Mouse (Mus musculus) hindbrain, embryonic 10.5 days (tissue): ENCODE data around the gene Ppp2r5b. TPM values are rescaled to one million over a fixed set of nuclear protein-coding genes. Genes with fewer than 3 reads are reported as not detected.
A peak's percentile ranks its signal among the peaks of the same experiment; 100 is the strongest.

Experiments
- DNase-seq: peaks from one replicate; pipeline ENCODE4 v3.0.0-alpha.2; 2017; ENCODE audit warnings: low spot score
- H3K27ac ChIP-seq: fragments of 300-500 bp; sonication (generic); 2 replicates; pipeline ENCODE4 v1.5.1; 2016; ENCODE audit warnings: mild to moderate bottlenecking, moderate library complexity
- H3K27me3 ChIP-seq: fragments of 300-500 bp; sonication (generic); 2 replicates; pipeline ENCODE4 v1.6.1; 2016; ENCODE audit warnings: mild to moderate bottlenecking; ENCODE audit not compliant: poor library complexity, insufficient read depth, severe bottlenecking
- H3K36me3 ChIP-seq: fragments of 300-500 bp; sonication (generic); 2 replicates; pipeline ENCODE4 v1.6.1; 2016; ENCODE audit warnings: mild to moderate bottlenecking, moderate library complexity
- H3K4me1 ChIP-seq: fragments of 300-500 bp; sonication (generic); replicated peaks from 2 replicates; pipeline ENCODE4 v1.6.1; 2016; ENCODE audit warnings: mild to moderate bottlenecking
- H3K4me3 ChIP-seq: fragments of 300-500 bp; sonication (generic); 2 replicates; pipeline ENCODE4 v1.5.1; 2016; ENCODE audit warnings: mild to moderate bottlenecking, moderate library complexity
- H3K9me3 ChIP-seq: fragments of 300-500 bp; sonication (generic); 2 replicates; pipeline ENCODE4 v1.6.1; 2016; ENCODE audit warnings: mild to moderate bottlenecking, moderate library complexity
- WGBS: fragments of 180-500 bp; shearing (Covaris S2); methylation state at CpG from one replicate; pipeline ENCODE4 v1.1.7; 2016; 5-methylcytosine and 5-hydroxymethylcytosine counted together
- microRNA counts: library from miRNA; unstranded; fragments of <30 nt; microRNA quantifications from one replicate; lab custom pipeline; 2017
- polyA plus RNA-seq: library from polyadenylated mRNA; unstranded; fragments of >200 nt; fragmentation: Nextera tagmentation; extraction: Ambion mirVana; gene quantifications from 2 replicates; pipeline ENCODE4 v1.2.1, GENCODE M21; 2016

Ppp2r5b gene
- polyA plus RNA-seq, 1 experiment from 2014 or later, result 53.8 TPM

GRCm38 (mm10) chr19:6218606-6219005, 17.1 kb downstream of the Ppp2r5b start:
- Histone ChIP-seq H3K4me3 (no peak overlapping the region), H3K27ac (no peak overlapping the region), H3K4me1 (no peaks in the 10 kb centered on the region), H3K36me3 (no peaks in the 10 kb centered on the region), H3K27me3 (no peaks in the 10 kb centered on the region), H3K9me3 (no peaks in the 10 kb centered on the region)
- DNase-seq, result no peak
- 73% methylated on average over 6 of the region's 6 CpGs for WGBS

- no peak for DNase-seq
- 86% methylated on average over 6 of the region's 6 CpGs for WGBS
- no peaks in the 10 kb centered on the region for H3K27me3 ChIP-seq
- no peaks in the 10 kb centered on the region for H3K4me1 ChIP-seq
- H3K4me3 ChIP-seq, result no peak overlapping the region
- no peak overlapping the region for H3K27ac ChIP-seq
- H3K9me3 ChIP-seq, result no peaks in the 10 kb centered on the region
- H3K36me3 ChIP-seq, result no peaks in the 10 kb centered on the region
These were observed 19.5 kb downstream of the Ppp2r5b start for GRCm38 (mm10) chr19:6216046-6216705.

GRCm38 (mm10) chr19:6206716-6207115, 29.0 kb downstream of the Ppp2r5b start:
- no peaks in the 10 kb centered on the region for H3K27me3 ChIP-seq
- H3K4me3 ChIP-seq, result no peak overlapping the region
- no peaks in the 10 kb centered on the region for H3K9me3 ChIP-seq
- DNase-seq, result no peak
- 77% methylated on average over 5 of the region's 5 CpGs for WGBS
- no peaks in the 10 kb centered on the region for H3K4me1 ChIP-seq
- no peak overlapping the region for H3K27ac ChIP-seq
- no peaks in the 10 kb centered on the region for H3K36me3 ChIP-seq

- H3K9me3 ChIP-seq, result no peaks in the 10 kb centered on the region
- H3K36me3 ChIP-seq, result no peaks in the 10 kb centered on the region
- no peaks in the 10 kb centered on the region for H3K27me3 ChIP-seq
- no peak overlapping the region for H3K27ac ChIP-seq
- 86% methylated on average over 2 of the region's 2 CpGs for WGBS
- no peaks in the 10 kb centered on the region for H3K4me1 ChIP-seq
- H3K4me3 ChIP-seq, result no peak overlapping the region
- no peak for DNase-seq
These were observed 31.4 kb downstream of the Ppp2r5b start for GRCm38 (mm10) chr19:6204265-6204664.

GRCm38 (mm10) chr19:6184131-6184530, 51.5 kb downstream of the Ppp2r5b start, which contains the start of gene Majin:
Gene Majin, plus strand, starts transcription at chr19:6184388.
- H3K4me1 ChIP-seq, result peaks cover 4% of the 10 kb centered on the region; the same call in 1 of the 2 replicates
- H3K27me3 ChIP-seq, result no peaks in the 10 kb centered on the region
- H3K36me3 ChIP-seq, result no peaks in the 10 kb centered on the region
- H3K27ac ChIP-seq, result no peak within 1 kb of the TSS
- WGBS, result 88% methylated on average over 23 of the region's 23 CpGs
- 0 out of 2 replicates have a peak, but pooled peaks cover 6% of the 10 kb centered on the region for H3K9me3 ChIP-seq
- H3K4me3 ChIP-seq, result no peak within 1 kb of the TSS
- DNase-seq, result no peak

- Histone ChIP-seq H3K4me3 (no peak overlapping the region), H3K27me3 (no peaks in the 10 kb centered on the region), H3K4me1 (peaks cover 4% of the 10 kb centered on the region; the same call in 1 of the 2 replicates), H3K27ac (no peak overlapping the region), H3K36me3 (no peaks in the 10 kb centered on the region), H3K9me3 (0 out of 2 replicates have a peak, but pooled peaks cover 8% of the 10 kb centered on the region)
- 31% methylated on average over 3 of the region's 3 CpGs for whole genome bisulfite sequencing
- no peak for DNase-seq
These were observed 53.1 kb downstream of the Ppp2r5b start for GRCm38 (mm10) chr19:6182534-6182933.

- Histone ChIP-seq H3K4me3 (no peak overlapping the region), H3K27ac (no peak overlapping the region), H3K36me3 (no peaks in the 10 kb centered on the region), H3K27me3 (no peaks in the 10 kb centered on the region), H3K9me3 (0 out of 2 replicates have a peak, but pooled peaks cover 8% of the 10 kb centered on the region), H3K4me1 (peaks cover 4% of the 10 kb centered on the region; the same call in 1 of the 2 replicates)
- 30% methylated on average over 5 of the region's 5 CpGs for WGBS
- DNase-seq, result peak; percentile 34
These were observed 54.0 kb downstream of the Ppp2r5b start for GRCm38 (mm10) chr19:6181629-6182028.

GRCm38 (mm10) chr19:6178775-6179174, 56.9 kb downstream of the Ppp2r5b start:
- no peak for DNase-seq
- no peak overlapping the region for H3K4me3 ChIP-seq
- peaks cover 9% of the 10 kb centered on the region; the same call in 1 of the 2 replicates for H3K4me1 ChIP-seq
- H3K36me3 ChIP-seq, result no peaks in the 10 kb centered on the region
- H3K27ac ChIP-seq, result no peak overlapping the region
- H3K9me3 ChIP-seq, result 0 out of 2 replicates have a peak, but pooled peaks cover 8% of the 10 kb centered on the region
- no peaks in the 10 kb centered on the region for H3K27me3 ChIP-seq
- WGBS, result 91% methylated on average over 6 of the region's 6 CpGs

MicroRNA genes within 50 kb of the gene (microRNA counts, 519-probe panel; counts per million panel counts)
- 1,255 counts per million, percentile 77 among the panel's probes with 10 or more counts for microRNA mmu-miR-192 (lab: Ali Mortazavi, UCI)

Other genes with a start within 250 kb of the Ppp2r5b start
- not detected in 2 replicates for gene Slc22a20, start 249.7 kb downstream of the Ppp2r5b start, polyA plus RNA-seq
- 5.9 and 6.5 TPM in 2 replicates for gene Capn1, start 220.0 kb downstream of the Ppp2r5b start, polyA plus RNA-seq
- gene Syvn1, start 189.3 kb downstream of the Ppp2r5b start, polyA plus RNA-seq, result 37.0 and 39.2 TPM in 2 replicates
- gene Mrpl49, start 178.1 kb downstream of the Ppp2r5b start, polyA plus RNA-seq, result 77.8 and 81.7 TPM in 2 replicates
- 764 and 815 TPM in 2 replicates for gene Fau, start 178.0 kb downstream of the Ppp2r5b start, polyA plus RNA-seq
- gene Znhit2, start 174.7 kb downstream of the Ppp2r5b start, polyA plus RNA-seq, result 38.3 and 41.9 TPM in 2 replicates
- gene Tm7sf2, start 167.5 kb downstream of the Ppp2r5b start, polyA plus RNA-seq, result 37.2 and 41.3 TPM in 2 replicates
- 70.2 and 74.9 TPM in 2 replicates for gene Vps51, start 158.6 kb downstream of the Ppp2r5b start, polyA plus RNA-seq
- gene Tmem262, start 155.8 kb downstream of the Ppp2r5b start, polyA plus RNA-seq, result not detected in 2 replicates
- 2.4 and 2.6 TPM in 2 replicates for gene Gm28374, start 153.6 kb downstream of the Ppp2r5b start, polyA plus RNA-seq
- gene Zfpl1, start 150.9 kb downstream of the Ppp2r5b start, polyA plus RNA-seq, result 79.2 and 87.1 TPM in 2 replicates
- 57.7 and 65.4 TPM in 2 replicates for gene Cdca5, start 150.9 kb downstream of the Ppp2r5b start, polyA plus RNA-seq
- gene AC131692.1, start 141.5 kb downstream of the Ppp2r5b start, polyA plus RNA-seq, result 0.38 and 0.83 TPM in 2 replicates
- gene Naaladl1, start 130.1 kb downstream of the Ppp2r5b start, polyA plus RNA-seq, result 0.64 and 0.90 TPM in 2 replicates
- gene Sac3d1, start 117.2 kb downstream of the Ppp2r5b start, polyA plus RNA-seq, result 70.0 and 70.1 TPM in 2 replicates
- 27.0 and 35.1 TPM in 2 replicates for gene Snx15, start 107.6 kb downstream of the Ppp2r5b start, polyA plus RNA-seq
- gene Batf2, start 94.9 kb downstream of the Ppp2r5b start, polyA plus RNA-seq, result 0.09 TPM in 1 of 2 replicates, not detected in the other
- gene Arl2, start 94.3 kb downstream of the Ppp2r5b start, polyA plus RNA-seq, result 125 and 130 TPM in 2 replicates
- gene Majin, start 51.5 kb downstream of the Ppp2r5b start, polyA plus RNA-seq, result 0.12 TPM in 1 of 2 replicates, not detected in the other
- gene Gpha2, start 9.5 kb downstream of the Ppp2r5b start, polyA plus RNA-seq, result 0.57 TPM in 1 of 2 replicates, not detected in the other
- gene Atg2a, start 5.8 kb upstream of the Ppp2r5b start, polyA plus RNA-seq, result 10.3 and 14.9 TPM in 2 replicates
- gene Ehd1, start 40.9 kb upstream of the Ppp2r5b start, polyA plus RNA-seq, result 87.8 and 103 TPM in 2 replicates
- 0.29 and 0.37 TPM in 2 replicates for gene Cdc42bpg, start 70.6 kb upstream of the Ppp2r5b start, polyA plus RNA-seq
- gene Men1, start 99.1 kb upstream of the Ppp2r5b start, polyA plus RNA-seq, result 125 and 129 TPM in 2 replicates
- 13.1 and 14.7 TPM in 2 replicates for gene Map4k2, start 105.3 kb upstream of the Ppp2r5b start, polyA plus RNA-seq
- gene Sf1, start 127.8 kb upstream of the Ppp2r5b start, polyA plus RNA-seq, result 198 and 221 TPM in 2 replicates
- 1.3 and 1.9 TPM in 2 replicates for gene Pygm, start 148.5 kb upstream of the Ppp2r5b start, polyA plus RNA-seq
- gene Rasgrp2, start 163.5 kb upstream of the Ppp2r5b start, polyA plus RNA-seq, result 20.5 and 20.7 TPM in 2 replicates
- gene Nrxn2, start 182.9 kb upstream of the Ppp2r5b start, polyA plus RNA-seq, result 4.4 and 13.2 TPM in 2 replicates